ENCODE assay signal across 7 mouse cellular contexts in the genomic region with DNA sequence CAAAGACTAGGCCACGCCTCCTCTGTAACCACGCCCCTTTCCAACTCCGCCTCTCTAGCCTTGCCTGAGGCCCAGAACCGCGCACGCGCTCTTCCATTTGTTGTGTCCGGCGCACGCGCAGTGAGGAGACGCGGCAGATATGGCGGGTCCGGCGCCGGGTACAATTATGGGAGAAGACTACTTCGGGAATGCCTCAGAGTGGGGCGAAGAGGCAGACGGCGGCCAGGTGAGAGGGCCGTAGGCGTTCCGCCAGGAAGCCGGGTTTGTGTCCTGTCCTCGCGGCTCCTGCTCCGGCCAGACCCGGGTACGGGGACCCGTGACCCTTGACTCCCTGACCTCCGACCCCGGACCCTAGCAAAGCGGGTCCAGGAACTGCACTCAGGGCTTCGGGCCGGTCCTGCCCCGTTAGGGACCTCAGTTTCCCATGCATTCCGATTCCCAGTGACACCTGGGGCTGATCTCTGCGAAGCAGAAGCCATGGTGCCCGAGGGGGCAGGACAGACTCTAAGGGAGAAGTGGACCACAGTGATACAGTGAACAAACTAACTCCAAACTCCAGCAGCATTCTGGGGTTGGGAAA. TPM values are rescaled to one million over a fixed set of nuclear protein-coding genes. Genes with fewer than 3 reads are reported as not detected.
DNase-seq lines count a peak whose midpoint lies in the region; ATAC-seq lines count a peak whose summit lies in the region.

A gene (plus strand): TSS at position 74 of the 580 bp plus-strand sequence.

- WGBS in embryonic facial prominence, embryonic 10.5 days = under 1% methylated on average over 40 of the region's 40 CpGs
- WGBS in limb, embryonic 10.5 days = under 1% methylated on average over 40 of the region's 40 CpGs
- under 1% methylated on average over 40 of the region's 40 CpGs for WGBS in midbrain, embryonic 13.5 days

- peak within 1 kb of the TSS; percentile 71 for H3K4me3 ChIP-seq in embryonic facial prominence, embryonic 10.5 days
- peak within 1 kb of the TSS; percentile 97 for H3K4me3 ChIP-seq in limb, embryonic 10.5 days
- H3K4me3 ChIP-seq in midbrain, embryonic 13.5 days (replicated peaks) = peak within 1 kb of the TSS; percentile 82

- no peaks in the 10 kb centered on the region for H3K9me3 ChIP-seq in embryonic facial prominence, embryonic 10.5 days
- H3K9me3 ChIP-seq in limb, embryonic 10.5 days (replicated peaks) = no peaks in the 10 kb centered on the region
- no peaks in the 10 kb centered on the region for H3K9me3 ChIP-seq in midbrain, embryonic 13.5 days

- peaks cover 36% of the 10 kb centered on the region for H3K36me3 ChIP-seq in embryonic facial prominence, embryonic 10.5 days (replicated peaks)
- peaks cover 34% of the 10 kb centered on the region for H3K36me3 ChIP-seq in limb, embryonic 10.5 days
- peaks cover 15% of the 10 kb centered on the region for H3K36me3 ChIP-seq in midbrain, embryonic 13.5 days

- H3K9ac ChIP-seq in midbrain, embryonic 13.5 days (replicated peaks) = peak within 1 kb of the TSS; percentile 86

- peaks cover 12% of the 10 kb centered on the region for H3K4me1 ChIP-seq in embryonic facial prominence, embryonic 10.5 days
- peaks cover 17% of the 10 kb centered on the region for H3K4me1 ChIP-seq in limb, embryonic 10.5 days
- peaks cover 16% of the 10 kb centered on the region for H3K4me1 ChIP-seq in midbrain, embryonic 13.5 days (replicated peaks)

- H3K27me3 ChIP-seq in embryonic facial prominence, embryonic 10.5 days (replicated peaks; ENCODE audit: low read depth, poor library complexity, severe bottlenecking) = no peaks in the 10 kb centered on the region
- no peaks in the 10 kb centered on the region for H3K27me3 ChIP-seq in limb, embryonic 10.5 days (ENCODE audit: low read depth, poor library complexity, severe bottlenecking)
- no peaks in the 10 kb centered on the region for H3K27me3 ChIP-seq in midbrain, embryonic 13.5 days

- ATAC-seq in granulocyte monocyte progenitor cell, adult 5-6 weeks (replicated peaks; ENCODE audit: poor library complexity, severe bottlenecking) = peak; percentile 96
- ATAC-seq in midbrain, embryonic 13.5 days = peak; percentile 91

- peak within 1 kb of the TSS; percentile 92 for H3K27ac ChIP-seq in embryonic facial prominence, embryonic 10.5 days (replicated peaks)
- peak within 1 kb of the TSS; percentile 96 for H3K27ac ChIP-seq in limb, embryonic 10.5 days
- H3K27ac ChIP-seq in midbrain, embryonic 13.5 days = no peak within 1 kb of the TSS

- H3K4me2 ChIP-seq in midbrain, embryonic 13.5 days (replicated peaks) = peak within 1 kb of the TSS; percentile 61

- DNase-seq in adrenal gland, postnatal 10 days = peak; percentile 96
- peak; percentile 97 for DNase-seq in embryonic facial prominence, embryonic 10.5 days (ENCODE audit: low spot score)
- DNase-seq in kidney, adult 11 months = peak; percentile 94
- peak; percentile 98 for DNase-seq in limb, embryonic 10.5 days (ENCODE audit: low spot score)
- peak; percentile 98 for DNase-seq in spleen, adult 12 weeks (ENCODE audit: low spot score)

RNA-seq across cellular contexts. Expression of the gene that starts here (rescaled TPM):
- 10 to 100 TPM; 55.1 to 62.2 TPM for total RNA-seq in adrenal gland, postnatal 10 days (2021)
- 195 and 208 TPM in 2 replicates for polyA plus RNA-seq in embryonic facial prominence, embryonic 10.5 days (2016; fragmentation: Nextera tagmentation; extraction: Ambion mirVana)
- 56.8 and 68.4 TPM in 2 replicates for total RNA-seq in granulocyte monocyte progenitor cell, adult 5-6 weeks (2014; fragmentation: Nextera tagmentation)
- 40.2 and 42.2 TPM in 2 replicates for total RNA-seq in granulocyte monocyte progenitor cell, adult 5-6 weeks (2017)
- 193 and 217 TPM in 2 replicates for polyA plus RNA-seq in limb, embryonic 10.5 days (2016; fragmentation: Nextera tagmentation; extraction: Ambion mirVana)
- polyA plus RNA-seq in midbrain, embryonic 13.5 days (2015; fragmentation: Nextera tagmentation; extraction: Ambion mirVana) = 123 and 136 TPM in 2 replicates
